Mouse (Mus musculus) brain, embryonic 14.5 days (tissue): Measurements from ENCODE around the gene Kank2.

Experiments used
- CTCF ChIP-seq: fragments of 200-500 bp; IDR thresholded peaks from 2 replicates; pipeline ENCODE4 v1.5.1; 2012; ENCODE audit warnings: inconsistent platforms, mild to moderate bottlenecking, moderate library complexity, borderline replicate concordance; ENCODE audit not compliant: insufficient read depth, insufficient read length; ENCODE audit errors: extremely low read depth
- POLR2A ChIP-seq: fragments of 200-500 bp; IDR thresholded peaks from 2 replicates; pipeline ENCODE4 v1.6.1; 2012; ENCODE audit warnings: mild to moderate bottlenecking, inconsistent platforms, borderline replicate concordance; ENCODE audit not compliant: poor library complexity, insufficient read depth, insufficient read length, severe bottlenecking; ENCODE audit errors: extremely low read depth

GRCm38 (mm10) chr9:21781657-21782468 lies 16.7 kb downstream of the Kank2 start:
- TF ChIP-seq CTCF (no peak), POLR2A (no peak)
